Mouse (Mus musculus) intestine, postnatal 0 days (tissue): ENCODE measurements at regions not wholly inside any gene's neighbourhood (a gene's known extent, or its start where the extent isn't known, plus 50 kb on each side); places are given as distances from the start of the nearest gene placed in this dataset.
A peak's percentile ranks its signal among the peaks of the same experiment; 100 is the strongest.

ENCODE experiments used
- ATAC-seq: fragments of 200-750 bp; cut with Nextera tagmentation; 2 replicates; pipeline ENCODE4 v1.8.0; 2017; ENCODE audit warnings: mild to moderate bottlenecking, moderate TSS enrichment, moderate library complexity
- H3K27ac ChIP-seq: fragments of 300-500 bp; sonication (generic); 2 replicates; pipeline ENCODE4 v1.5.1; 2014; ENCODE audit warnings: mild to moderate bottlenecking, low read depth, low read length, moderate library complexity
- H3K27me3 ChIP-seq: fragments of 300-500 bp; sonication (generic); replicated peaks from 2 replicates; pipeline ENCODE4 v1.6.1; 2014; ENCODE audit warnings: low read length, mixed read lengths; ENCODE audit not compliant: control insufficient read depth, insufficient read depth
- H3K36me3 ChIP-seq: fragments of 300-500 bp; sonication (generic); 2 replicates; pipeline ENCODE4 v1.6.1; 2014; ENCODE audit warnings: mild to moderate bottlenecking, moderate library complexity; ENCODE audit not compliant: control insufficient read depth, insufficient read depth
- H3K4me1 ChIP-seq: fragments of 300-500 bp; sonication (generic); replicated peaks from 2 replicates; pipeline ENCODE4 v1.6.1; 2014; ENCODE audit warnings: antibody characterized with exemption, low read length, mixed read lengths; ENCODE audit not compliant: control insufficient read depth, insufficient read depth
- H3K4me2 ChIP-seq: fragments of 300-500 bp; sonication (generic); replicated peaks from 2 replicates; pipeline ENCODE4 v1.6.1; 2014; ENCODE audit warnings: low read depth, mild to moderate bottlenecking, moderate library complexity
- H3K4me3 ChIP-seq: fragments of 300-500 bp; sonication (generic); 2 replicates; pipeline ENCODE4 v1.5.1; 2014; ENCODE audit warnings: low read depth, low read length
- H3K9ac ChIP-seq: fragments of 300-500 bp; sonication (generic); 2 replicates; pipeline ENCODE4 v1.6.1; 2014; ENCODE audit warnings: mild to moderate bottlenecking, low read depth, low read length
- H3K9me3 ChIP-seq: fragments of 300-500 bp; sonication (generic); 2 replicates; pipeline ENCODE4 v1.6.1; 2016; ENCODE audit warnings: mixed run types; ENCODE audit not compliant: control insufficient read depth
- CTCF ChIP-seq: sonication (generic); IDR thresholded peaks from 2 replicates; pipeline ENCODE4 v1.5.1; 2016; ENCODE audit warnings: low read depth, mild to moderate bottlenecking, control low read depth, antibody characterized with exemption, moderate library complexity
- WGBS: fragments of 180-500 bp; shearing (Covaris S2); extraction: QIAGEN DNeasy Blood & Tissue Kit; methylation state at CpG from one replicate; pipeline ENCODE4 v1.1.7; 2014; 5-methylcytosine and 5-hydroxymethylcytosine counted together

DNA sequence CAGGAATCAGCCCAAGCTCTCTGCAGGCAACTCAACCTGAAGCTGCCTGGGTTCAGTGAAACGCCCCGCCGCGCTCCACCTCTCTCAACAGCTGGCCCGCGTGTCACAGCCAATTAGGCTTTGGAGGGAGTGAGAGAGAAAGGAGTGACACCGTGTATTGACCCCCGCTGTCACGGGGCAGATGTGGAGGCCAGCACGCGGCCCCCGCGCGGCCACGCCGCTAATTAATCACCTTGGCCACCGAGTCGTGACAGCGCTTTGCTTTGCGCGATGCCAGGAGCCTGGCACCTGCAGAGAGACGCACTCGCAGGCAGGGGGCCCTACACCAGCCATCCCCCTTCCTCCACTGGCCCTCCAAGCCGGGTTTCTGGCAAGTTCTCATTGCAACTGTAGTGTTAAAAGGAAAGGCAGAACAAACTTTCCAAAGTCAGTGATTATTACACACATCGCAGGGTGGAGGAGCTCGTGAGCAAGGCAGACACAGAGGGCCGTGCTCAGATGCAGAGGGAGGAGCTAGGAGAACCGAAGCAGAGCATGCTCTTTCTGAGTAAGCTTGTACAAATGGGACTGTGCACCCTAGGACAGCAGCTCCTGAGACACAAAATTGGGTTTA is 240.8 kb downstream of the Lmx1a start:
- Histone ChIP-seq H3K27ac (no peak overlapping the region), H3K4me1 (no peaks in the 10 kb centered on the region), H3K4me3 (peak overlapping the region; percentile 31), H3K9me3 (no peaks in the 10 kb centered on the region), H3K36me3 (no peaks in the 10 kb centered on the region), H3K9ac (peak overlapping the region; percentile 34; the same call in 1 of the 2 replicates), H3K4me2 (peak overlapping the region; percentile 68), H3K27me3 (no peaks in the 10 kb centered on the region)
- peak; percentile 60; the same call in 1 of the 2 replicates for ATAC-seq
- WGBS: 2% methylated on average over 28 of the region's 28 CpGs
- TF ChIP-seq CTCF: peak; percentile 70

DNA sequence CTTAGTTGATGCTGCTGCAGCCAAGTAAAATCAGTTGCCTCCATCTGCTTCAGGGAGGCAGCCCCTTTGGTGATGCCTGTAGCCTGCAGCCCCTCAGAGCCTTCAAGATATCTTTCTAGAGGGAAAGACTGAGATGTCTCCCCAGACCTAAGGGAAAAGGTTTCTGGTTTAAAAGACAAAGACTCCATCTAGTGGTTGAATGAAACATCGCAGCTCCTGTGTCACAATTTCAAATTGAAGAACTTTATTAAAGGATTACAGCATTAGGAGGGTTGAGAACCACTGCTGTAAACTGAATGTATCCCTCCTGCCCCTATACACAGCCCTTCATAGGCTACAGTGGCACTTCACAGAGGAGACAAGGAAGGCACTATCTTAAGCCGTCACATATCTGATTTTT is 243.1 kb downstream of the Lmx1a start:
- WGBS: 43% methylated on average over 2 of the region's 2 CpGs
- H3K4me3 ChIP-seq: no peak overlapping the region
- no peaks in the 10 kb centered on the region for H3K36me3 ChIP-seq
- peak; percentile 69 for TF ChIP-seq CTCF
- H3K27ac ChIP-seq: no peak overlapping the region
- no peak for ATAC-seq
- H3K9ac ChIP-seq: no peak overlapping the region
- no peaks in the 10 kb centered on the region for H3K4me1 ChIP-seq
- no peaks in the 10 kb centered on the region for H3K9me3 ChIP-seq
- H3K4me2 ChIP-seq: no peak overlapping the region
- H3K27me3 ChIP-seq: no peaks in the 10 kb centered on the region

DNA sequence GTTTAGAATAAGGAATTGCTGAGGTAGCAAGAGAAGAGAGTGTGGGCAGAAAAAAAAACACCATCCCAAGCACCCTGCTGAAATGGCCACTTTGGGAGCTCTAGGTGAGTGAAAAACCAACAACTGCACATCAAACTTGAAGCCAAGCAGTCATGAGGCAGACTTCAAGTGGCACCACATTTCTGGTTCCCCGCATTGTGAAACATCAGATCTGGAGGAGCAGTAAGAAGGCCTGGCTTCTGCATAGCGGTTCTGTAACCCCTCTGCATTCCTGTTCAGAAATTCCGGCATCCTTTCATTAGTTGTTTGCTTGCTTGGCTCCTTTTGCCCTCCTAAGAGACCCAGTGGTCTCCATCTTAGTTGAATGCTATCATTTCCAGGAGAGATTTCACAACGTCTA is 247.7 kb downstream of the Lmx1a start:
- Histone ChIP-seq H3K9me3 (no peaks in the 10 kb centered on the region), H3K4me1 (no peaks in the 10 kb centered on the region), H3K9ac (no peak overlapping the region), H3K27ac (no peak overlapping the region), H3K27me3 (no peaks in the 10 kb centered on the region), H3K4me3 (no peak overlapping the region), H3K4me2 (no peak overlapping the region), H3K36me3 (no peaks in the 10 kb centered on the region)
- WGBS: 81% methylated on average over 4 of the region's 4 CpGs
- no peak for ATAC-seq
- no peak for TF ChIP-seq CTCF

DNA sequence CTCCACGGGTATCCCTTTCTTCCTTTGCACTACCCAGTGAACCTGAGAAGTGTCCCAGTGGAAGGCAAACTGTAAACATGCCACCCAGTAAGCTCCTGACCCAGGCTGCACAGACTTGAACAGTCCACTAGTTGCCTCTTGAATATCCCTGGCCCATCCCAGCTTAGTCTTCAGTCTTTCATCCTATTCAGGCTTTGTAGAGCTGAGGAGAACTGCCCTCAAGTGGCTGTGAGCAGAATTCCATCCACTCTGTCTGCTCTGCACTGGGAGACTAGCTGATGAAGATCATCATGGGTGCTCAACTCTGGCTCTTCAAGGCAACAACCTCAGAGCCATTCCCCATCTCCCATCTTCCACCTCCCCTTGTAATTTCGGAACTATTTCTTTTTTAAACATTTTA is 249.1 kb downstream of the Lmx1a start:
- H3K9me3 ChIP-seq: no peaks in the 10 kb centered on the region
- TF ChIP-seq CTCF: peak; percentile 31
- 75% methylated on average over 2 of the region's 2 CpGs for WGBS
- H3K4me1 ChIP-seq: no peaks in the 10 kb centered on the region
- no peaks in the 10 kb centered on the region for H3K27me3 ChIP-seq
- no peak overlapping the region for H3K27ac ChIP-seq
- ATAC-seq: no peak
- no peaks in the 10 kb centered on the region for H3K36me3 ChIP-seq
- H3K9ac ChIP-seq: no peak overlapping the region
- H3K4me3 ChIP-seq: no peak overlapping the region
- no peak overlapping the region for H3K4me2 ChIP-seq

DNA sequence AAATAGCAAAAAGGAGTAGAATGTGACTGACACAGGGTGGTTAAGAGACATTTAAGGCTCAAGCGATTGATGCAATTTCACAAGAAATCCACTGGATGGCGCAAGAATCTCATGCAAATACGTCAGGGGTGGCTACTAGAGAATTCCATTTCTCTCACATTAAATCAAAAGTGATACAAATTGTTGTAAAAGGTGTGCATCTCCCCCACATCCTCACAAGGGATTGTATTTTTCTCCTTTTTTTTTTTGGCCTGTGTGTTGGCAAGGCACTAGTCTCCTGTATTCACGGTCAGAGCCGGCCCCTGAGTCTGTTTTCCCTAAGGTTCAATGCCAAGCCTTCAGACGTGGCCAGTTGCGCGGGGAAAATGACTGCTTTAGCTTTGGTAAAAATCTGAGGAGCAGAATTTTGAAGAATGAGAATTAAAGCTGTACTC is 253.0 kb downstream of the Lmx1a start:
- 48% methylated on average over 8 of the region's 8 CpGs for WGBS
- Histone ChIP-seq H3K4me1 (no peaks in the 10 kb centered on the region), H3K27me3 (no peaks in the 10 kb centered on the region), H3K36me3 (no peaks in the 10 kb centered on the region), H3K4me2 (no peak overlapping the region), H3K27ac (no peak overlapping the region), H3K9me3 (no peaks in the 10 kb centered on the region), H3K4me3 (no peak overlapping the region), H3K9ac (no peak overlapping the region)
- peak; percentile 81 for TF ChIP-seq CTCF
- ATAC-seq: no peak

DNA sequence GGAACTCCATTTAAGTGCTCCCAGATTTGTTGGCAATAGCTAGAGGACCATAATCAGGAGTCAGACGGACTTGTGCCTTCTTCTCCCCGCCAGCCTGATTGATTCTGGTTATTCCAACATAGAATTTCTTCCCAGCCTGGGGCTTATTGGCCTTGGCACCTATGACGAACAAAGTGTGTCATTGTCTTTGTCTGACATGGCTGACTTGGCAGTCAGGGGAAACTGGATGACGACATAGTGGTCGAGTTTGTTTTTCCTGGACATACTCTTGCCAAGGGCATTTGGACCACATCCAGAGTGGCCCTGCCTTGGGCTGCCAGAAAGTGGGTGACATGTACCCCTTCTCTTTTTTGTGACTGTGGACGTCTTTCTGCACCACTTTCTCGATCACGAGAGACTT is 254.1 kb downstream of the Lmx1a start:
- H3K4me3 ChIP-seq: no peak overlapping the region
- no peak for TF ChIP-seq CTCF
- H3K36me3 ChIP-seq: no peaks in the 10 kb centered on the region
- H3K4me1 ChIP-seq: no peaks in the 10 kb centered on the region
- no peak for ATAC-seq
- H3K27ac ChIP-seq: no peak overlapping the region
- H3K27me3 ChIP-seq: no peaks in the 10 kb centered on the region
- H3K9ac ChIP-seq: no peak overlapping the region
- no peaks in the 10 kb centered on the region for H3K9me3 ChIP-seq
- no peak overlapping the region for H3K4me2 ChIP-seq
- WGBS: 74% methylated on average over 8 of the region's 8 CpGs
